Mouse (Mus musculus) myocyte (in vitro differentiated cells): ENCODE data around the gene Acer1.

Experiments used
- CEBPB ChIP-seq: IDR thresholded peaks from 2 replicates; pipeline ENCODE4 v1.6.1; 2011; ENCODE audit warnings: mild to moderate bottlenecking, moderate library complexity; ENCODE audit not compliant: poor library complexity, insufficient read depth, severe bottlenecking
- E2F4 ChIP-seq: IDR thresholded peaks from one replicate; pipeline ENCODE4 v1.6.1; 2011; ENCODE audit warnings: mild to moderate bottlenecking, control low read depth, moderate library complexity; ENCODE audit not compliant: insufficient read depth
- MAX ChIP-seq: IDR thresholded peaks from one replicate; pipeline ENCODE4 v1.6.1; 2011; ENCODE audit warnings: low read depth, mild to moderate bottlenecking, control low read depth
- MYOG ChIP-seq, 3 experiments: IDR thresholded peaks; one replicate each; pipeline ENCODE4 v1.6.1; 2011; ENCODE audit warnings: control low read depth in 2 of 3, low read depth in 2 of 3, mild to moderate bottlenecking in 2 of 3; ENCODE audit not compliant: insufficient read length in 2 of 3, control insufficient read depth in 1 of 3, insufficient read depth in 1 of 3
- POLR2A ChIP-seq: IDR thresholded peaks from one replicate; pipeline ENCODE4 v1.6.1; 2011; ENCODE audit warnings: low read depth, mild to moderate bottlenecking, control low read depth, moderate library complexity; ENCODE audit not compliant: insufficient read length
- SRF ChIP-seq: IDR thresholded peaks from one replicate; pipeline ENCODE4 v1.6.1; 2011; ENCODE audit warnings: low read depth; ENCODE audit not compliant: control insufficient read depth, insufficient read length
- TCF12 ChIP-seq: IDR thresholded peaks from one replicate; pipeline ENCODE4 v1.6.1; 2011; ENCODE audit warnings: mild to moderate bottlenecking, control low read depth; ENCODE audit not compliant: poor library complexity, insufficient read depth, severe bottlenecking
- USF1 ChIP-seq: IDR thresholded peaks from one replicate; pipeline ENCODE4 v1.6.1; 2011; ENCODE audit warnings: low read depth, mild to moderate bottlenecking, control low read depth, moderate library complexity

DNA sequence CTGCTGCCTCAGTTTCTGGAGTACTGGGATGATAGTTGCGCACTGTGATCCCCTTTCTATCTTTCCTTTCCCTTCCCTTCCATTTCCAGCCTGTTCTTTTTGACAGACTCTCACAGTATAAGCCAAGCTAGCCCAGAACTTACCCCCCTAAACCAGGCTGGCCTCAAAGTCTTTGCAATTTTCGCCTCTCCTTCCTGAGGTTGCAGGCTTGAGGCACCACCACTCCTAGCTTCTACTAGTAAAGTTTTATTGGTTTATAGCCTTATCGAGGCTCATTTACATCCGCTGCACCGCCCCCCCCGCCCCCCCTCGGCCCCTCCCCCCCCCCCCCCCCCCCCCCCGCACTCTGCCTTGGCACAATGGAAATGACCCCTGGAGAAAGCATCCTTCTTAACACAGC lies 2.4 kb downstream of the Acer1 start:
- TF ChIP-seq CEBPB = no peak
- no peak for TF ChIP-seq POLR2A
- TF ChIP-seq TCF12 = no peak
- no peak for TF ChIP-seq MAX
- TF ChIP-seq MYOG (IDR thresholded peaks at IDR 0.05; ENCODE audit: control insufficient read depth in 1 of 3, insufficient read depth in 1 of 3, insufficient read length in 2 of 3, low read depth in 2 of 3) = no peak
- TF ChIP-seq SRF = no peak
- TF ChIP-seq USF1 = no peak
- TF ChIP-seq E2F4 = no peak
